Mouse (Mus musculus) kidney, postnatal 4 days (tissue): Measurements from ENCODE around the gene 1700012A03Rik.

Source experiments
- DNase-seq, 2 experiments: peaks; one replicate each; pipeline ENCODE4 v3.0.0; 2021; ENCODE audit warnings: mixed read lengths in 2 of 2

1700012A03Rik gene

GRCm38 (mm10) chr6:32049951-32050345 is at the start of gene 1700012A03Rik:
Gene 1700012A03Rik, plus strand, starts transcription at chr6:32050246.
- no peak for DNase-seq

GRCm38 (mm10) chr6:32004228-32004627 is 45.8 kb upstream of the 1700012A03Rik start:
- DNase-seq, result no peak

GRCm38 (mm10) chr6:32005914-32006313 is 44.1 kb upstream of the 1700012A03Rik start:
- DNase-seq, result no peak

- no peak for DNase-seq
These were observed 43.7 kb upstream of the 1700012A03Rik start for GRCm38 (mm10) chr6:32006382-32006781.

- DNase-seq, result no peak
These were observed 42.7 kb upstream of the 1700012A03Rik start for GRCm38 (mm10) chr6:32007336-32007735.

- peak; percentile 20 to 21 for DNase-seq
These were observed 33.2 kb upstream of the 1700012A03Rik start for GRCm38 (mm10) chr6:32016841-32017240.

GRCm38 (mm10) chr6:32017406-32018104 is 32.5 kb upstream of the 1700012A03Rik start:
- DNase-seq, result peak in 1 of 2 experiments; percentile 50

GRCm38 (mm10) chr6:32018105-32018446 is 32.0 kb upstream of the 1700012A03Rik start:
- peak; percentile 77 to 79 for DNase-seq

GRCm38 (mm10) chr6:32021853-32022536 is 28.1 kb upstream of the 1700012A03Rik start:
- DNase-seq, result no peak

GRCm38 (mm10) chr6:32022537-32022869 is 27.5 kb upstream of the 1700012A03Rik start:
- DNase-seq, result no peak

GRCm38 (mm10) chr6:32028228-32029009 is 21.6 kb upstream of the 1700012A03Rik start:
- no peak for DNase-seq

GRCm38 (mm10) chr6:32034226-32034625 is 15.8 kb upstream of the 1700012A03Rik start:
- no peak for DNase-seq

- no peak for DNase-seq
These were observed 4.7 kb upstream of the 1700012A03Rik start for GRCm38 (mm10) chr6:32045344-32045743.

GRCm38 (mm10) chr6:32049256-32049950 is 643 bp upstream of the 1700012A03Rik start:
- no peak for DNase-seq

- DNase-seq, result peak; percentile 55 to 68
These were observed 2.3 kb downstream of the 1700012A03Rik start for GRCm38 (mm10) chr6:32052135-32052915.

- DNase-seq, result no peak
These were observed 6.5 kb downstream of the 1700012A03Rik start for GRCm38 (mm10) chr6:32056525-32056924.

GRCm38 (mm10) chr6:32058571-32058970 is 8.5 kb downstream of the 1700012A03Rik start:
- no peak for DNase-seq

- no peak for DNase-seq
These were observed 10.6 kb downstream of the 1700012A03Rik start for GRCm38 (mm10) chr6:32060641-32061040.

- DNase-seq, result no peak
These were observed 11.2 kb downstream of the 1700012A03Rik start for GRCm38 (mm10) chr6:32061266-32061665.

- peak; percentile 22 to 30 for DNase-seq
These were observed 15.9 kb downstream of the 1700012A03Rik start for GRCm38 (mm10) chr6:32065789-32066510.

- no peak for DNase-seq
These were observed 22.1 kb downstream of the 1700012A03Rik start for GRCm38 (mm10) chr6:32072161-32072560.
